In the genomic region with DNA sequence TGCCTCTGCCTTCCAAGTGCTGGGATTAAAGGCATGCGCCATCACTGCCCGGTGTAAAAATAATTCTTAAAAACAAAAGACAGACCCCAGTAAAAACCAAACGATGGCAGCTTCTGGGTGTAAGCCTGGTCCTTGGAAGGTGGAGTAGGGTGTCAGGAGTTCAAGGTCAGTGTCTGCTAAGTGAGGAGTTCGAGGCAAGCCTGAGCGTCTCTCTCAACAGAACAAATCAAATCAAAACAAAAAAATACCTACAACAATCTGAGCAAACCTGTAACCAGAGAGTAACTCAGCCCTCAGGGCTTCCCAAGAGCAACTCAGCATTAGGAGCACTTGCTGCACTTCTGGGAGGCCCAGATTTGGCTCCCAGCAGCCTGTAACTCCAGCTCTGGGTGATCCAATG, we compare ENCODE assay signal across 17 mouse cellular contexts.
"Had no signal": no experiment of that assay in that cellular context is flagged by ENCODE, and none has a peak within 500 bp of the region (broad histone marks: within the 10 kb centered on the region; RNA-seq: fewer than 3 reads in every experiment).

No protein-coding gene starts in this region.

- H3K27me3 ChIP-seq: lung, embryonic 15.5 days; midbrain, embryonic 13.5 days; midbrain, embryonic 15.5 days; neural tube, embryonic 12.5 days; stomach, embryonic 15.5 days had no signal

- H3K4me2 ChIP-seq: lung, embryonic 15.5 days; midbrain, embryonic 11.5 days; midbrain, embryonic 13.5 days; midbrain, embryonic 15.5 days; neural tube, embryonic 12.5 days; stomach, embryonic 15.5 days had no signal

- H3K27ac ChIP-seq: lung, embryonic 15.5 days; macrophage; midbrain, embryonic 13.5 days; midbrain, embryonic 15.5 days; neural tube, embryonic 12.5 days; stomach, embryonic 15.5 days; stomach, postnatal 0 days had no signal

- H3K36me3 ChIP-seq: lung, embryonic 15.5 days; midbrain, embryonic 13.5 days; midbrain, embryonic 15.5 days; neural tube, embryonic 12.5 days; stomach, embryonic 15.5 days had no signal

- H3K4me1 ChIP-seq: lung, embryonic 15.5 days; megakaryocyte, embryonic 14.5 days; midbrain, embryonic 13.5 days; midbrain, embryonic 15.5 days; neural tube, embryonic 12.5 days; stomach, embryonic 15.5 days had no signal

- H3K9ac ChIP-seq: lung, embryonic 15.5 days; midbrain, embryonic 13.5 days; midbrain, embryonic 15.5 days; neural tube, embryonic 12.5 days; stomach, embryonic 15.5 days had no signal

- H3K9me3 ChIP-seq: lung, embryonic 15.5 days; midbrain, embryonic 13.5 days; midbrain, embryonic 15.5 days; neural tube, embryonic 12.5 days; stomach, embryonic 15.5 days had no signal

- DNase-seq: lung, adult 2 months; lung, postnatal 14 days; lung, postnatal 36 days; right cerebral cortex, postnatal 14 days; thymus, adult 18-20 months; thymus, postnatal 14 days; thymus, postnatal 36 days had no signal

- ATAC-seq: lung, postnatal 0 days; midbrain, embryonic 13.5 days; midbrain, embryonic 15.5 days had no signal

- H3K4me3 ChIP-seq: lung, embryonic 15.5 days; megakaryocyte, embryonic 14.5 days; midbrain, embryonic 13.5 days; midbrain, embryonic 15.5 days; neural tube, embryonic 12.5 days; stomach, embryonic 15.5 days had no signal
